Mouse (Mus musculus): ENCODE measurements at regions not wholly inside any gene's neighbourhood (a gene's known extent, or its start where the extent isn't known, plus 50 kb on each side); places are given as distances from the start of the nearest gene placed in this dataset.

DNA sequence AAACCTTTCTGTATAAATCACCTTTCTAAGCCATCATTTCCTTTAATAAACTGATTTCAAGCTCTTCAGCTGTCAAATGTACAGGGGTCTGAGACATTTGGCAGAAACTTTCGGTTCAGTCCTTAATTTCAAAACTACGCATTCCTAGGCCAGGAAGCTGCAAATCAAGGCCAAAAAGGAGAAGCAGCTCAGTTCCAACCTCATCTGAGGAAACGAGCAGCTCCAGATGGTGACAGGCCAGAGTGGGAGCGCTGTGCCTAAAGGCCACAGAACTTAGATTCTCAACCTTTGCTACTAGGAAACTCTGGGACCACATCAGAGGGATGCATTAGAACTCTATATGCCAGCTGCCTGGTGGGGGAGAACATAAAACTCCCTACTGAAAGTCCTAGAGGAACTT is 150.6 kb downstream of the Ahr start:
- Histone ChIP-seq H3K9ac (no peak overlapping the region), H3K27ac (no peak overlapping the region), H3K27me3 (no peaks in the 10 kb centered on the region), H3K9me3 (replicated peaks) (no peaks in the 10 kb centered on the region), H3K4me2 (no peak overlapping the region), H3K36me3 (ENCODE audit: poor library complexity, severe bottlenecking) (no peaks in the 10 kb centered on the region), H3K4me1 (no peaks in the 10 kb centered on the region), H3K4me3 (no peak overlapping the region)
- no peak for ATAC-seq
- 90% methylated on average over 4 of the region's 4 CpGs for WGBS

DNA sequence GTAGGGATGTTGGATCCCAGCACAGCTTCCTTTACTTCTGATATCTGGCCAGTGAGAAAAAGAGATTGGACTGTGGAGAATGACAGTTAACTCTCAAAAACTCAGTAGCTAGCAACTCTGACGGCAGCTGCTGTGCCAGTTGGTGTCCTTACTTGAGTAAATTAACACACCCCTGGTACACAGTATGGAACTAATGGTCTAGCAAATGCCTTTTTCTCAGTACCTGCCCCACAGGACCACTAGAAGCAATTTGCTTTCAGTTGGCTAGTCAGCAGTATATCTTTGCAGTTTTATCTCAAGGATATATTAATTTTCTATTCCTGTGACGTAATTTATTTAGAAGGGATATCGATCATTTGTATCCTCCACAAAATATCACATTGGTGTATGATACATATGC is 157.6 kb downstream of the Ahr start:
- Histone ChIP-seq H3K4me3 (no peak overlapping the region), H3K9me3 (replicated peaks) (no peaks in the 10 kb centered on the region), H3K27me3 (no peaks in the 10 kb centered on the region), H3K36me3 (ENCODE audit: poor library complexity, severe bottlenecking) (no peaks in the 10 kb centered on the region), H3K4me2 (no peak overlapping the region), H3K4me1 (no peaks in the 10 kb centered on the region), H3K27ac (no peak overlapping the region), H3K9ac (no peak overlapping the region)
- ATAC-seq, result no peak
- WGBS, result 94% methylated on average over 3 of the region's 3 CpGs

DNA sequence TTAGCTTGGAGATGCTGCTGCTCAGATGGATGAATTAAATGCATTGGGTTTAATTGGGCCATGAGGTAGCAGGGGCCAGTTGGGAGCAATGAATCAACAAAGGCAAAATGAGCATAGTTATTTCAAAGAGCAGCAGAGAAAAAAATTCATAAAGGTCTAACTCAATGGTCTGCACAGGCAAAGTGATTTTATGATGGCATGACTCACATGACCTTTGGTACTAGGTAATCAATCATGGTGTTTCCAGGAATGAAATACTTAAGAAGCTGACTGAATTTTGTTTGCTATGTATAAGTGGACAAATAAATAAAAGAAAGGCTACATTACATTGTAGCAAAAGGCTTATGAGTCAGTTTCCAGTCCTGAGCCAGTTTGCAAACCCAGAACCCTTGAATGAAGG is 158.5 kb downstream of the Ahr start:
- no peaks in the 10 kb centered on the region for H3K36me3 ChIP-seq (ENCODE audit: poor library complexity, severe bottlenecking)
- no peak overlapping the region for H3K9ac ChIP-seq
- H3K9me3 ChIP-seq (replicated peaks), result no peaks in the 10 kb centered on the region
- no peak overlapping the region for H3K4me2 ChIP-seq
- H3K4me1 ChIP-seq, result no peaks in the 10 kb centered on the region
- no peak for ATAC-seq
- no peak overlapping the region for H3K4me3 ChIP-seq
- H3K27ac ChIP-seq, result no peak overlapping the region
- no peaks in the 10 kb centered on the region for H3K27me3 ChIP-seq

- Histone ChIP-seq H3K27me3 (no peaks in the 10 kb centered on the region), H3K36me3 (ENCODE audit: poor library complexity, severe bottlenecking) (no peaks in the 10 kb centered on the region), H3K4me1 (no peaks in the 10 kb centered on the region), H3K4me3 (no peak overlapping the region), H3K9me3 (replicated peaks) (no peaks in the 10 kb centered on the region), H3K9ac (no peak overlapping the region), H3K27ac (no peak overlapping the region), H3K4me2 (no peak overlapping the region)
- ATAC-seq, result no peak
- 90% methylated on average over 2 of the region's 2 CpGs for WGBS
Measured at GRCm38 (mm10) chr12:35357901-35358300, 176.9 kb downstream of the Ahr start.

DNA sequence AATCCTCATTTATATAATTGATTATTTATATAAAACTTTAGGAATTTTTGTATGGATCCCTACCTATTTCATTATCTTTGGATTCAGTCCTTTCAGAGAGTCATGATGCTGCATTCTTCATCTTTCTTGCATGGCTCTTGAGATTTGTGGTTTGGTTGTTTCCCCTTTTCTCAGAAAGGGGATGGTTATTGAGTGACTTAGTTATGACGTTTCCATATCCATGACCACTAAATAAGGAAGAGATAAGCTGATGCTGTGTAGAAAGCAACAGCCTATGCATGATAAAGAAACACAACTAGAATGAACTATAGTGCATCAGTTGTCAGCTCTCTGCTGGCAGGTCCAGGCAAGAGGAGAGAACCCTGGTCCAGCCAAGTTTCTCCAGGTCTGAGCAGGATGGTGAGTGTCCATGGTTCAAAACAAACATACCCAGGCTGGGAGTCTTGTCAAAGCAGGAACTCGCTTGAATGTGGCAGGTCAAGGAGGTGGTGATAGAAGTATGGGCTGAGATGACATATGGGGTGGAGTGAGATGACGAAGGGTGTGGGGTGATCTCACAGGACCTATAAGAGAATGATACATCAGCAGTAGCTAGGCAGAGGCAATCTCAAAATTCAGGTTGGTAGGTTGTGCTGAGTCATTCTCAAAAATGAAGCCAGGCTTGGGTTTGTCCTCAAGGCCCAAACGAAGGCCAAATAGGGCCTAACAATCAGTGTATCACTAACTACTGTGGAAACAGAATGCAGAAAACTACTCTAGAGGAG is 196.5 kb downstream of the Ahr start:
- no peak for ATAC-seq
- Histone ChIP-seq H3K4me3 (no peak overlapping the region), H3K4me1 (no peaks in the 10 kb centered on the region), H3K9ac (no peak overlapping the region), H3K36me3 (ENCODE audit: poor library complexity, severe bottlenecking) (no peaks in the 10 kb centered on the region), H3K4me2 (no peak overlapping the region), H3K9me3 (replicated peaks) (no peaks in the 10 kb centered on the region), H3K27ac (no peak overlapping the region), H3K27me3 (no peaks in the 10 kb centered on the region)
- WGBS, result 88% methylated on average over 4 of the region's 4 CpGs

DNA sequence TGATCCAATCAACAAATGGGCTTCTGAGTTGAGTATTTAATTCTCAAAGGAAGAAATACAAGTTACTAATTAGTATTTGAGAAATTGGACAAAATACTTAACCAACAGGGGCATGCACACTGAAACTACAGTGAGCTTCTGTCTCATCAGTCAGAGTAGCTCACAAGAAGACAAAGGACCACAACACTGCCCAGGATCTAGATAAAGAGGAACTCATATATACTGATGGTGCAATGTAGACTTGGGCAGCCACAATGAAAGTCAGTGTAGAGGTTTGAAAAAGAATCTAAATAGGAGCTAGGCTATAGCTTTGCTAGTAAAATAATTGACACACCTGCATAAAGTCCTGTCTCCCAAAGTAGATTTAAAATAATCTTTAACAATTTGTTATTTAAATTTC is 198.5 kb downstream of the Ahr start:
- no peaks in the 10 kb centered on the region for H3K4me1 ChIP-seq
- no peaks in the 10 kb centered on the region for H3K9me3 ChIP-seq (replicated peaks)
- no peak overlapping the region for H3K9ac ChIP-seq
- H3K27me3 ChIP-seq, result no peaks in the 10 kb centered on the region
- no peak overlapping the region for H3K4me2 ChIP-seq
- no peak overlapping the region for H3K4me3 ChIP-seq
- no peaks in the 10 kb centered on the region for H3K36me3 ChIP-seq (ENCODE audit: poor library complexity, severe bottlenecking)
- H3K27ac ChIP-seq, result no peak overlapping the region
- ATAC-seq, result no peak

- H3K36me3 ChIP-seq (ENCODE audit: poor library complexity, severe bottlenecking), result no peaks in the 10 kb centered on the region
- H3K4me1 ChIP-seq, result no peaks in the 10 kb centered on the region
- H3K4me2 ChIP-seq, result no peak overlapping the region
- no peak overlapping the region for H3K4me3 ChIP-seq
- WGBS, result 54% methylated on average over 10 of the region's 10 CpGs
- no peak overlapping the region for H3K27ac ChIP-seq
- ATAC-seq, result no peak
- H3K9ac ChIP-seq, result no peak overlapping the region
- H3K27me3 ChIP-seq, result no peaks in the 10 kb centered on the region
- no peaks in the 10 kb centered on the region for H3K9me3 ChIP-seq (replicated peaks)
Measured at GRCm38 (mm10) chr12:35334344-35335075, 200.3 kb downstream of the Ahr start.

GRCm38 (mm10) chr12:35331303-35331702 is 203.5 kb downstream of the Ahr start:
- H3K27ac ChIP-seq, result no peak overlapping the region
- H3K4me2 ChIP-seq, result no peak overlapping the region
- no peaks in the 10 kb centered on the region for H3K27me3 ChIP-seq
- WGBS, result 96% methylated on average over 3 of the region's 3 CpGs
- H3K4me1 ChIP-seq, result no peaks in the 10 kb centered on the region
- H3K36me3 ChIP-seq (ENCODE audit: poor library complexity, severe bottlenecking), result no peaks in the 10 kb centered on the region
- no peak overlapping the region for H3K4me3 ChIP-seq
- H3K9me3 ChIP-seq (replicated peaks), result no peaks in the 10 kb centered on the region
- ATAC-seq, result no peak
- H3K9ac ChIP-seq, result no peak overlapping the region

DNA sequence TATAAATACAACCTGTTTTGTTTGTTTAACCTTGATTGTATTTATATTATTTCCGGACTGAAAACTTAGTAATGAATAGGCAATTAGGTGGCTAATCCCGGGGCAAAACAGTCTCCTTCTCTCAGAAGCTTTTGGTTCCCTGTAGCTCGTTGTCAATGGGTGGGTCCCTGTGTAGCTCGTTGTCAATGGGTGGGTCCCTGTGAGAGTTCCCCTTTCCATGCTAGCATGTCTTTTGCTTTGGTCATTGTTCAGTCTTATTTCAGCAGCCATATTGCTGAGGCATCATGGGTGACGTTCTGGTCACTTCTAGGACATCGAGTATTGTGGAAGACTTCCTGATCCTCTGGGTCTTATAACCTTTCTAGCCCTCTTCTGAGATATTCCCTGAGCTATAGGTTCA is 205.1 kb downstream of the Ahr start:
- H3K27me3 ChIP-seq, result no peaks in the 10 kb centered on the region
- no peaks in the 10 kb centered on the region for H3K4me1 ChIP-seq
- H3K4me2 ChIP-seq, result no peak overlapping the region
- H3K27ac ChIP-seq, result no peak overlapping the region
- no peak overlapping the region for H3K4me3 ChIP-seq
- H3K36me3 ChIP-seq (ENCODE audit: poor library complexity, severe bottlenecking), result no peaks in the 10 kb centered on the region
- no peak for ATAC-seq
- H3K9me3 ChIP-seq (replicated peaks), result no peaks in the 10 kb centered on the region
- no peak overlapping the region for H3K9ac ChIP-seq
- WGBS, result 63% methylated on average over 6 of the region's 6 CpGs

DNA sequence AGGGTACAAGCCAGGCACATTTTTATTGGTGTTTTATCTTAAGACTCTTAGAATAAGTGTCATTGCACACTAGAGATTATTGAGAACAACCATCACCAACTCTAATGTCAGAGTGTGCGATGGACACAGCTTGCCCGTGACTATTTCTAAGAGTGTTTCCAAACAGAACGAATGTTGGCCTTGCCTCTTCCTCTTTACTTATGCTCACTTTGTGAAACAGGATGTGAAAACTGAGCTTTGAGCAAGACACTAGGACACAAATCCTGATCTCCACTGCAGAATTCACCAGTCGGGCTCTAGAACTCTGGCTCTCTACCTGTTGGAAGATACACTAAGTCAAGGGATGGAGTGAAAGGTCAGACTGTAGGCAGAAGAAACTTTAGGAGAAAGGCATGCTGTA is 215.3 kb downstream of the Ahr start:
- Histone ChIP-seq H3K9ac (no peak overlapping the region), H3K4me3 (no peak overlapping the region), H3K27me3 (no peaks in the 10 kb centered on the region), H3K4me1 (no peaks in the 10 kb centered on the region), H3K4me2 (no peak overlapping the region), H3K27ac (no peak overlapping the region), H3K36me3 (ENCODE audit: poor library complexity, severe bottlenecking) (no peaks in the 10 kb centered on the region), H3K9me3 (replicated peaks) (no peaks in the 10 kb centered on the region)
- ATAC-seq, result no peak
- WGBS, result 90% methylated on average over 4 of the region's 4 CpGs

- Histone ChIP-seq H3K4me3 (no peak overlapping the region), H3K36me3 (ENCODE audit: poor library complexity, severe bottlenecking) (no peaks in the 10 kb centered on the region), H3K27me3 (no peaks in the 10 kb centered on the region), H3K9me3 (replicated peaks) (no peaks in the 10 kb centered on the region), H3K9ac (no peak overlapping the region), H3K4me2 (no peak overlapping the region), H3K27ac (no peak overlapping the region), H3K4me1 (peaks cover 4% of the 10 kb centered on the region; the same call in 1 of the 2 replicates)
- no peak for ATAC-seq
- WGBS, result 88% methylated on average over 3 of the region's 3 CpGs
Measured at GRCm38 (mm10) chr12:35317046-35317445, 217.8 kb downstream of the Ahr start.

DNA sequence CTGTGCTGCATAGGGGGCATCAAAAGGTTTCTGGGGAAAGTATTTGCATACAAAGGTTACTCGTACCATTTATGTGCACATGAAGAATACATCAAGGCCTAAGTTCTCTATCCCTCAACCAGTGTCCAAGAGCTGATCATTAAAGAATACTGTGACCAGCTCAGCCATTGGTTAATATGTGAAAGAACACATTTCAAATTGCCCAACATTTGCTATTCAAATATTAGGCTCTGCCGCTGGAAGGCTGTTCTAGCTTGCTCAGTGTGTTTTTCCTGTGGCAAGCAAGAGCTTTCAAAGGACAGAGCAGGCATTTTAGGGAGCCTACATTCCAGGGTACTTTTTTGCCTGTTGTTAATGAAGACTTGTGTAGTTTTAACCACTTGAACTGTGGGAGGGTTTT is 220.8 kb downstream of the Ahr start:
- Histone ChIP-seq H3K27me3 (no peaks in the 10 kb centered on the region), H3K9me3 (replicated peaks) (no peaks in the 10 kb centered on the region), H3K4me2 (no peak overlapping the region), H3K4me3 (no peak overlapping the region), H3K4me1 (peaks cover 4% of the 10 kb centered on the region; the same call in 1 of the 2 replicates), H3K36me3 (ENCODE audit: poor library complexity, severe bottlenecking) (no peaks in the 10 kb centered on the region), H3K27ac (no peak overlapping the region), H3K9ac (no peak overlapping the region)
- WGBS, result 84% methylated on average over 2 of the region's 2 CpGs
- no peak; the same call in 1 of the 2 replicates for ATAC-seq
